Mouse (Mus musculus) heart, adult 2 months (tissue): ENCODE results near the gene Arhgef19.

Source experiments
- CTCF ChIP-seq: fragments of 200-600 bp; IDR thresholded peaks from 2 replicates; pipeline ENCODE4 v1.8.1; 2022; ENCODE audit warnings: antibody characterized with exemption, mild to moderate bottlenecking, moderate library complexity
- EP300 ChIP-seq: fragments of 200-500 bp; IDR thresholded peaks from 2 replicates; pipeline ENCODE4 v1.6.1; 2011; ENCODE audit warnings: low read depth, low read length, control low read depth; ENCODE audit not compliant: insufficient read depth

GRCm38 (mm10) chr4:141243636-141244035 lies 4.3 kb downstream of the Arhgef19 start:
- TF ChIP-seq EP300: no peak
- no peak for TF ChIP-seq CTCF
